Mouse (Mus musculus) bone marrow, adult 2 months (tissue): ENCODE measurements at regions not wholly inside any gene's neighbourhood (a gene's known extent, or its start where the extent isn't known, plus 50 kb on each side); places are given as distances from the start of the nearest gene placed in this dataset.

ENCODE experiments used
- CTCF ChIP-seq: fragments of 200-500 bp; IDR thresholded peaks from 2 replicates; pipeline ENCODE4 v1.5.1; 2011; ENCODE audit warnings: low read length, control low read depth; ENCODE audit not compliant: control insufficient read depth, insufficient read depth
- POLR2A ChIP-seq: fragments of 200-500 bp; IDR thresholded peaks from 2 replicates; pipeline ENCODE4 v1.6.1; 2011; ENCODE audit warnings: low read depth, mild to moderate bottlenecking, control low read depth, low read length, borderline replicate concordance; ENCODE audit not compliant: control insufficient read depth

DNA sequence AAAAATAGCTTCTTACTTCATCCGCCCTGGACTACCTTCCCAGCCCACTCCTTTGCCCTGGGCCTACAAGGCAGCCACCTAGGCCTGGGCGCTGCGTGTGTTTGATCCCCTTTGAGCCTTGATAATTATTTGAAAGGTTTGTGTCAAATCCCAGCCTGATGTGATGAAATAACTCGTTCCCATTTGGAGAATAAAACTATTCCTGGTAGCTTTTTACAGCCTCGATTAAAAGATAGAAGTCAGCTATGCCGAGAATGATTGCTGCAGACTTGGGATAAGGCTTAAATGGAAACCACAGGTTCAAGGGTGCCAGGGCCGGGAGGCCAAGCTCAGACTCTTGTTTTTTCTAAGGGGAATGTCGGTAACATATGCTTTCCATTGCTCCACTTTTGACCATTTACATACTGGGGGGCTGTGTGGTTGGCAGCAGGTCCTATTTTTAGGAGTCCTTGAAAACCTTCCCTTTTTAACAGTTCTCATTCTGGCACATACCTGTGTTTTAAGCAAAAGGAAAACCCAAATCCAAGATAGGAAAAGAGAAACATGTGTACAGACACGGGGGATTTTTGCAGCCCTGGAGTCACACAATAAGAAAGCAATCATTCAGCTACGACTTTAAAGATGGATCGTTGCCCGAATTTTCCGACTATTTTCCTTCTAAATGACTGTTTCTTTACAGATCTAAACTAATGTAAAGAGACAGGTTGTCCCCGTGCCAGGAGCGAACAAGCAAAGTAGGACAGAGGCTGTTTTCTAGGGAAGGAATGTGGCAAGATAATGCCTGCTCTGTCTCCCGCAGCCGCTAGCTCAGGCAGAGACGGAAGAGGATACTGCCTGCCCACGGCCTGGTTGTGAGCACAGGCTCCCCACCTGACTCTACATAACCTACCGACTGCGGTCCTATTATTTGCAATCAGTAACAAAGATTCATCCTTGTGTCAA is 234.8 kb downstream of the Setd4 start:
- TF ChIP-seq CTCF (no peak), POLR2A (no peak)
